Mouse (Mus musculus): ENCODE measurements at regions not wholly inside any gene's neighbourhood (a gene's known extent, or its start where the extent isn't known, plus 50 kb on each side); places are given as distances from the start of the nearest gene placed in this dataset.

GRCm38 (mm10) chr7:78123386-78123785, 614.4 kb downstream of the Ntrk3 start:
- intact Hi-C loops (cut with DNase I), result no loop called here
- DNase-seq, result no peak

GRCm38 (mm10) chr7:78121151-78121486, 616.7 kb downstream of the Ntrk3 start:
- intact Hi-C loops (cut with DNase I), result no loop called here
- no peak for DNase-seq

- intact Hi-C loops (cut with DNase I), result no loop called here
Measured at GRCm38 (mm10) chr7:78120462-78121150, 617.2 kb downstream of the Ntrk3 start.

GRCm38 (mm10) chr7:78119809-78120208, 618.0 kb downstream of the Ntrk3 start:
- intact Hi-C loops (cut with DNase I), result no loop called here

More at GRCm38 (mm10) chr7:78120462-78121150, 617.2 kb downstream of the Ntrk3 start:
- no peak for DNase-seq

GRCm38 (mm10) chr7:78111291-78111690, 626.5 kb downstream of the Ntrk3 start:
- intact Hi-C loops (cut with DNase I), result no loop called here
- DNase-seq, result no peak

More at GRCm38 (mm10) chr7:78119809-78120208, 618.0 kb downstream of the Ntrk3 start:
- no peak for DNase-seq

- DNase-seq, result no peak
- intact Hi-C loops (cut with DNase I), result no loop called here
Measured at GRCm38 (mm10) chr7:78103536-78104279, 634.1 kb downstream of the Ntrk3 start.

GRCm38 (mm10) chr7:78102396-78102795, 635.4 kb downstream of the Ntrk3 start:
- no peak for DNase-seq
- intact Hi-C loops (cut with DNase I), result no loop called here

GRCm38 (mm10) chr7:78086566-78087008, 651.2 kb downstream of the Ntrk3 start:
- peak; percentile 6 to 9 for DNase-seq
- intact Hi-C loops (cut with DNase I), result no loop called here

- intact Hi-C loops (cut with DNase I), result no loop called here
- DNase-seq, result peak in 1 of 2 experiments; percentile 5
Measured at GRCm38 (mm10) chr7:78085783-78086565, 651.8 kb downstream of the Ntrk3 start.

GRCm38 (mm10) chr7:78079708-78080107, 658.1 kb downstream of the Ntrk3 start:
- DNase-seq, result peak; percentile 9 to 14

GRCm38 (mm10) chr7:78071131-78071530, 666.7 kb downstream of the Ntrk3 start:
- peak; percentile 63 to 68 for DNase-seq
- intact Hi-C loops (cut with DNase I), result no loop called here

More at GRCm38 (mm10) chr7:78079708-78080107, 658.1 kb downstream of the Ntrk3 start:
- intact Hi-C loops (cut with DNase I), result no loop called here

GRCm38 (mm10) chr7:78061631-78062030, 676.2 kb downstream of the Ntrk3 start:
- intact Hi-C loops (cut with DNase I), result no loop called here
- DNase-seq, result no peak

GRCm38 (mm10) chr7:78049606-78050005, 688.2 kb downstream of the Ntrk3 start:
- intact Hi-C loops (cut with DNase I), result no loop called here
- no peak for DNase-seq

- intact Hi-C loops (cut with DNase I), result no loop called here
- DNase-seq, result peak in 1 of 2 experiments; percentile 2
Measured at GRCm38 (mm10) chr7:78045456-78045855, 692.4 kb downstream of the Ntrk3 start.

GRCm38 (mm10) chr7:78031032-78031431, 706.8 kb downstream of the Ntrk3 start:
- peak in 1 of 2 experiments; percentile 3 for DNase-seq
- intact Hi-C loops (cut with DNase I), result no loop called here

- intact Hi-C loops (cut with DNase I), result no loop called here
- DNase-seq, result no peak
Measured at GRCm38 (mm10) chr7:78026992-78027615, 710.7 kb downstream of the Ntrk3 start.

- intact Hi-C loops (cut with DNase I), result no loop called here
- no peak for DNase-seq
Measured at GRCm38 (mm10) chr7:78023591-78023990, 714.2 kb downstream of the Ntrk3 start.

- intact Hi-C loops (cut with DNase I), result no loop called here
- no peak for DNase-seq
Measured at GRCm38 (mm10) chr7:78023075-78023474, 714.7 kb downstream of the Ntrk3 start.

GRCm38 (mm10) chr7:78013631-78014030, 724.2 kb downstream of the Ntrk3 start:
- intact Hi-C loops (cut with DNase I), result no loop called here
- no peak for DNase-seq

GRCm38 (mm10) chr7:78003086-78003485, 734.7 kb downstream of the Ntrk3 start:
- intact Hi-C loops (cut with DNase I), result no loop called here
- no peak for DNase-seq

- intact Hi-C loops (cut with DNase I), result no loop called here
- DNase-seq, result no peak
Measured at GRCm38 (mm10) chr7:77993840-77994239, 744.0 kb downstream of the Ntrk3 start.
